Mouse (Mus musculus) cerebellum, adult 2 months (tissue): ENCODE measurements around the gene Cln3.

Source experiments
- CTCF ChIP-seq: fragments of 200-500 bp; IDR thresholded peaks from 2 replicates; pipeline ENCODE4 v1.5.1; 2011; ENCODE audit warnings: low read depth, mild to moderate bottlenecking, control low read depth, low read length, moderate library complexity, borderline replicate concordance; ENCODE audit not compliant: insufficient read depth
- POLR2A ChIP-seq: fragments of 200-500 bp; IDR thresholded peaks from 2 replicates; pipeline ENCODE4 v1.6.1; 2011; ENCODE audit warnings: low read length, control low read depth, borderline replicate concordance; ENCODE audit not compliant: insufficient read depth

- TF ChIP-seq POLR2A = no peak
- TF ChIP-seq CTCF = no peak
Measured at GRCm38 (mm10) chr7:126565693-126566092, 19.9 kb downstream of the Cln3 start.
